Mouse (Mus musculus): ENCODE results near the gene Serpina3f. TPM values are rescaled to one million over a fixed set of nuclear protein-coding genes. Genes with fewer than 3 reads are reported as not detected.

Gene Serpina3f
- polyA plus RNA-seq, 1 experiment from 2014 or later = 4.1 TPM

DNA sequence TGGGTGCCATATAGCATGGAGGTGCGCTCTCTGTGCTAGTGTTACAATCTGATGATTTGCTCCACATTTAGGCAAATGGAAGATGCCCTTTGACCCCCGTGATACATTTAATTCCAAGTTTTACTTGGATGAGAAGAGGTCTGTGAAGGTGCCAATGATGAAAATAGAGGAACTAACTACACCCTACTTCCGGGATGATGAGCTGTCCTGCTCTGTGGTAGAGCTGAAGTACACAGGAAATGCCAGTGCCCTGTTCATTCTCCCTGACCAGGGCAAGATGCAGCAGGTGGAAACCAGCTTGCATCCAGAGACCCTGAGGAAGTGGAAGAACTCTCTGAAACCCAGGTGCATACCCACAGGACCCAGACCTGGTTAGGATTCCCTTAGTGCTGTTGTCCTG, 52.0 kb downstream of the Serpina3f start:
- 44% methylated on average over 3 of the region's 3 CpGs for WGBS (ENCODE audit: insufficient replicate concordance)
- ATAC-seq (no peak), DNase-seq (no peak)
- Histone ChIP-seq H3K9ac (replicated peaks) (no peak overlapping the region), H3K27ac (ENCODE audit: low read depth) (no peak overlapping the region), H3K4me2 (ENCODE audit: low read depth, low read length) (no peak overlapping the region), H3K27me3 (ENCODE audit: insufficient read depth, low read length) (no peaks in the 10 kb centered on the region), H3K9me3 (ENCODE audit: low read length) (no peaks in the 10 kb centered on the region), H3K4me1 (ENCODE audit: insufficient read depth) (no peaks in the 10 kb centered on the region; the same call in 1 of the 2 replicates), H3K36me3 (replicated peaks; ENCODE audit: insufficient read depth, low read length) (no peaks in the 10 kb centered on the region), H3K4me3 (ENCODE audit: low read depth, low read length) (no peak overlapping the region)
- TF ChIP-seq EP300 (IDR thresholded peaks at IDR 0.05; ENCODE audit: low read depth) (no peak), CTCF (IDR thresholded peaks at IDR 0.05; ENCODE audit: low read depth) (no peak)

Other genes with a start within 250 kb of the Serpina3f start
- 224 and 244 TPM in 2 replicates for gene Serpina11, start 224.6 kb upstream of the Serpina3f start, polyA plus RNA-seq (2015; fragmentation: Nextera tagmentation; extraction: Ambion mirVana)
- 0.05 and 0.06 TPM in 2 replicates for gene Serpina9, start 200.8 kb upstream of the Serpina3f start, polyA plus RNA-seq (2015; fragmentation: Nextera tagmentation; extraction: Ambion mirVana)
- 0.13 TPM in 2 replicates for gene Serpina12, start 170.1 kb upstream of the Serpina3f start, polyA plus RNA-seq (2015; fragmentation: Nextera tagmentation; extraction: Ambion mirVana)
- gene Serpina5, start 113.4 kb upstream of the Serpina3f start, polyA plus RNA-seq (2015; fragmentation: Nextera tagmentation; extraction: Ambion mirVana) = 0.54 and 0.58 TPM in 2 replicates
- 0.12 TPM in 1 of 2 replicates, not detected in the other for gene Serpina3a, start 101.8 kb upstream of the Serpina3f start, polyA plus RNA-seq (2015; fragmentation: Nextera tagmentation; extraction: Ambion mirVana)
- 0.65 and 0.73 TPM in 2 replicates for gene Serpina3b, start 86.5 kb upstream of the Serpina3f start, polyA plus RNA-seq (2015; fragmentation: Nextera tagmentation; extraction: Ambion mirVana)
- 0.05 and 0.11 TPM in 2 replicates for gene Serpina3c, start 60.7 kb upstream of the Serpina3f start, polyA plus RNA-seq (2015; fragmentation: Nextera tagmentation; extraction: Ambion mirVana)
- gene Serpina3g, start 21.7 kb downstream of the Serpina3f start, polyA plus RNA-seq (2015; fragmentation: Nextera tagmentation; extraction: Ambion mirVana) = 18.2 and 21.9 TPM in 2 replicates
- 0.44 and 0.95 TPM in 2 replicates for gene Serpina3i, start 48.6 kb downstream of the Serpina3f start, polyA plus RNA-seq (2015; fragmentation: Nextera tagmentation; extraction: Ambion mirVana)
- gene Serpina3j, start 100.0 kb downstream of the Serpina3f start, polyA plus RNA-seq (2015; fragmentation: Nextera tagmentation; extraction: Ambion mirVana) = not detected in 2 replicates
- 407 and 479 TPM in 2 replicates for gene Serpina3k, start 123.9 kb downstream of the Serpina3f start, polyA plus RNA-seq (2015; fragmentation: Nextera tagmentation; extraction: Ambion mirVana)
- gene Serpina3m, start 123.9 kb downstream of the Serpina3f start, polyA plus RNA-seq (2015; fragmentation: Nextera tagmentation; extraction: Ambion mirVana) = 325 and 370 TPM in 2 replicates
- 302 and 340 TPM in 2 replicates for gene Serpina3n, start 192.2 kb downstream of the Serpina3f start, polyA plus RNA-seq (2015; fragmentation: Nextera tagmentation; extraction: Ambion mirVana)

All from liver, postnatal 0 days (tissue).